Mouse (Mus musculus) inflammation-experienced regulatory T-cells, adult 6 months (primary cell): ENCODE results near the gene Taf8. TPM values are rescaled to one million over a fixed set of nuclear protein-coding genes. Genes with fewer than 3 reads are reported as not detected.

Source experiments
- polyA plus RNA-seq, 3 experiments: library from polyadenylated mRNA; unstranded; fragments of 100-300 nt; shearing (Covaris generic); gene quantifications; one replicate each; pipeline ENCODE4 v1.2.1; 2017

Gene Taf8
- polyA plus RNA-seq, 3 experiments from 2014 or later: 56.9 to 80.8 (median 70.0) TPM

Other genes with a start within 250 kb of the Taf8 start
- gene Mrps10, start 133.4 kb downstream of the Taf8 start, polyA plus RNA-seq: 10 to 100 TPM; 31.5 to 34.9 (median 33.0) TPM
- 1 to 10 TPM in 2 of 3 experiments, under 1 TPM in 1; 0.29 to 1.8 (median 1.1) TPM for gene Guca1b, start 116.9 kb downstream of the Taf8 start, polyA plus RNA-seq
- not detected for gene Guca1a, start 101.7 kb downstream of the Taf8 start, polyA plus RNA-seq
- not detected for gene AI661453, start 65.7 kb downstream of the Taf8 start, polyA plus RNA-seq
- gene 1700001C19Rik, start 64.9 kb downstream of the Taf8 start, polyA plus RNA-seq: not detected
- gene Ccnd3, start 2.8 kb upstream of the Taf8 start, polyA plus RNA-seq: 100 to 1,000 TPM; 124 to 141 (median 130) TPM
- gene Bysl, start 109.2 kb upstream of the Taf8 start, polyA plus RNA-seq: 10 to 100 TPM in 2 of 3 experiments, 1 to 10 TPM in 1; 9.1 to 12.3 (median 11.6) TPM
- gene Med20, start 109.3 kb upstream of the Taf8 start, polyA plus RNA-seq: 10 to 100 TPM; 27.6 to 32.3 (median 28.1) TPM
- under 1 TPM in 2 of 3 experiments, not detected in 1; 0.68 to 0.79 TPM for gene Gm20517, start 109.3 kb upstream of the Taf8 start, polyA plus RNA-seq
- gene Usp49, start 128.4 kb upstream of the Taf8 start, polyA plus RNA-seq: under 1 TPM; 0.58 to 0.97 (median 0.70) TPM
- 100 to 1,000 TPM; 299 to 411 (median 338) TPM for gene Tomm6, start 186.1 kb upstream of the Taf8 start, polyA plus RNA-seq
- gene Frs3, start 186.7 kb upstream of the Taf8 start, polyA plus RNA-seq: not detected
- gene Gm21981, start 192.2 kb upstream of the Taf8 start, polyA plus RNA-seq: not detected
- gene Prickle4, start 192.4 kb upstream of the Taf8 start, polyA plus RNA-seq: not detected
- gene Pgc, start 224.6 kb upstream of the Taf8 start, polyA plus RNA-seq: not detected
- 10 to 100 TPM in 1 of 3 experiments, 1 to 10 TPM in 2; 5.6 to 10.6 (median 6.5) TPM for gene Tfeb, start 234.7 kb upstream of the Taf8 start, polyA plus RNA-seq